In the genomic region with DNA sequence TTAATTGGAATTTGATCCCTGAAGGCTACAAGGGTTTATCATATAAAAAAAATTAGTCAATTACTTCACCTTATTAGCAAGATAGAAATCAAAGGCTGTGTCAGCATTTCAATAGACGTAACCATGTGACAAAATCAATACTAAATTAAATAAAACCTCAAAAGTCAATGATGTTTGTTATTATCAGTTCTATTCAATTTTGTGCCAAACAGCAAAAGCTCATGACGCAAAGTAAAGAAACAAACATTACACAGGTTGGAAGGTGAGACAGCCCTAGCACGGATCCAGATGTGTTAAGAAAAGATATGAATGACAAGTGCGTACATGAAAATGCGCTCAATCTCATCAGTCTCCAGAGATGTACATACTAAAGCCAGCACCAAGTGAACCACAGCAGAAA, we compare ENCODE assay signal across 28 mouse cellular contexts.
"Had no signal": no experiment of that assay in that cellular context is flagged by ENCODE, and none has a peak within 500 bp of the region (broad histone marks: within the 10 kb centered on the region; RNA-seq: fewer than 3 reads in every experiment).

No protein-coding gene starts in this region.

- H3K4me1 ChIP-seq: forebrain, embryonic 12.5 days; forebrain, embryonic 13.5 days; forebrain, embryonic 15.5 days had no signal

- DNase-seq: cerebellum, adult 18-20 months; cerebellum, adult 2 months; cerebellum, adult 8-10 months; cerebellum, adult 9-10 months; cerebellum, adult 9-11 months; cerebellum, postnatal 10 days; cerebellum, postnatal 14 days; cerebellum, postnatal 25 days; cerebellum, postnatal 36 days; embryo, embryonic 11 days; forebrain, postnatal 0 days; gastrocnemius, adult 2 months; gastrocnemius, postnatal 10 days; gastrocnemius, postnatal 14 days; gastrocnemius, postnatal 25 days; gastrocnemius, postnatal 36 days; heart, adult 18-20 months had no signal

- H3K4me3 ChIP-seq: embryonic facial prominence, embryonic 10.5 days; embryonic facial prominence, embryonic 12.5 days; embryonic facial prominence, embryonic 13.5 days; embryonic facial prominence, embryonic 15.5 days; erythroblast, embryonic 14.5 days; forebrain, embryonic 10.5 days; forebrain, embryonic 12.5 days; forebrain, embryonic 13.5 days; forebrain, embryonic 15.5 days; gastrocnemius, adult 2 months had no signal

- H3K9ac ChIP-seq: embryonic facial prominence, embryonic 12.5 days; embryonic facial prominence, embryonic 13.5 days; embryonic facial prominence, embryonic 15.5 days; forebrain, embryonic 12.5 days; forebrain, embryonic 13.5 days; forebrain, embryonic 15.5 days; forebrain, postnatal 0 days had no signal

- ATAC-seq: forebrain, embryonic 13.5 days; forebrain, embryonic 14.5 days; forebrain, embryonic 15.5 days; forebrain, embryonic 16.5 days; forebrain, postnatal 0 days had no signal

- H3K4me2 ChIP-seq: embryonic facial prominence, embryonic 12.5 days; embryonic facial prominence, embryonic 13.5 days; embryonic facial prominence, embryonic 15.5 days; forebrain, embryonic 12.5 days; forebrain, embryonic 13.5 days; forebrain, embryonic 15.5 days had no signal

- H3K9me3 ChIP-seq: embryonic facial prominence, embryonic 10.5 days; embryonic facial prominence, embryonic 12.5 days; embryonic facial prominence, embryonic 13.5 days; embryonic facial prominence, embryonic 15.5 days; forebrain, embryonic 10.5 days; forebrain, embryonic 12.5 days; forebrain, embryonic 13.5 days; forebrain, embryonic 15.5 days had no signal

- H3K27ac ChIP-seq: embryonic facial prominence, embryonic 10.5 days; embryonic facial prominence, embryonic 12.5 days; embryonic facial prominence, embryonic 13.5 days; embryonic facial prominence, embryonic 15.5 days; forebrain, embryonic 10.5 days; forebrain, embryonic 12.5 days; forebrain, embryonic 13.5 days; forebrain, embryonic 15.5 days; gastrocnemius, adult 2 months had no signal

- H3K27me3 ChIP-seq: embryonic facial prominence, embryonic 12.5 days; embryonic facial prominence, embryonic 13.5 days; embryonic facial prominence, embryonic 15.5 days; forebrain, embryonic 12.5 days; forebrain, embryonic 13.5 days; forebrain, embryonic 15.5 days had no signal
